Mouse (Mus musculus) skeletal muscle tissue, adult 2 months (tissue): ENCODE results near the gene Sf3a2.
"Not testable (repeated sequence)": the region's sequence is repeated elsewhere in the genome, so short reads cannot be mapped to it uniquely, and the experiment has no call there.

ENCODE experiments used
- DNase-seq: peaks from one replicate; pipeline ENCODE4 v3.0.0-alpha.2; 2012; ENCODE audit warnings: low read depth, low spot score

Sf3a2 gene

GRCm38 (mm10) chr10:80802996-80803395 is 5.0 kb downstream of the Sf3a2 start:
- DNase-seq, result no peak

- DNase-seq, result no peak
These were observed 6.3 kb downstream of the Sf3a2 start for GRCm38 (mm10) chr10:80804340-80804739.

DNA sequence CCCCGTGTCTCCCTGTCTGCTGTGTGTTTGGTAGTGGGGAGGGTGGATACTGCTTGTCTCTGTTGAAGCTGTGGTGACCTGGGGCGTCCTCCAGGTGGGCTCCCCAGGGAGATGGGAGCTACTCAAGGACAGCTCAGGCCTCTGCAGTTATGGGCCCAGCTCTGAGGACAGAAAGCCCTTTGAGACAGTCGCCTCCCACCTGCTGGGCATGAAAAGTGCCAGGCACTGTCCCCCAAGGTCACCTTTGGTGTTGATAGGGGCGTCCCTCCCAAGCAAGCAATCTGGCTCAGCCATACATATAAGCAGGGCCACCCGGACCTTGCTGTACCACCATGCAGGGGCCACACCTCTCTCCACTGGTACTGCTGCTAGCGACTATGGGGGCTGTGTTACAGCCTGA is 6.9 kb downstream of the Sf3a2 start, which contains the start of gene Amh:
TSS of gene Amh (plus strand) at position 328 of the 400 bp plus-strand sequence.
- no peak for DNase-seq

GRCm38 (mm10) chr10:80805322-80805721 is 7.3 kb downstream of the Sf3a2 start:
- no peak for DNase-seq

GRCm38 (mm10) chr10:80805925-80806324 is 7.9 kb downstream of the Sf3a2 start:
- peak; percentile 59 for DNase-seq

- no peak for DNase-seq
These were observed 8.5 kb downstream of the Sf3a2 start for GRCm38 (mm10) chr10:80806341-80807056.

- peak; percentile 87 for DNase-seq
These were observed 9.1 kb downstream of the Sf3a2 start for GRCm38 (mm10) chr10:80807057-80807627.

- DNase-seq, result no peak
These were observed 10.3 kb downstream of the Sf3a2 start for GRCm38 (mm10) chr10:80808099-80808984.

- DNase-seq, result no peak
These were observed 11.1 kb downstream of the Sf3a2 start for GRCm38 (mm10) chr10:80808985-80809632.

- no peak for DNase-seq
These were observed 12.1 kb downstream of the Sf3a2 start for GRCm38 (mm10) chr10:80810084-80810483.

DNA sequence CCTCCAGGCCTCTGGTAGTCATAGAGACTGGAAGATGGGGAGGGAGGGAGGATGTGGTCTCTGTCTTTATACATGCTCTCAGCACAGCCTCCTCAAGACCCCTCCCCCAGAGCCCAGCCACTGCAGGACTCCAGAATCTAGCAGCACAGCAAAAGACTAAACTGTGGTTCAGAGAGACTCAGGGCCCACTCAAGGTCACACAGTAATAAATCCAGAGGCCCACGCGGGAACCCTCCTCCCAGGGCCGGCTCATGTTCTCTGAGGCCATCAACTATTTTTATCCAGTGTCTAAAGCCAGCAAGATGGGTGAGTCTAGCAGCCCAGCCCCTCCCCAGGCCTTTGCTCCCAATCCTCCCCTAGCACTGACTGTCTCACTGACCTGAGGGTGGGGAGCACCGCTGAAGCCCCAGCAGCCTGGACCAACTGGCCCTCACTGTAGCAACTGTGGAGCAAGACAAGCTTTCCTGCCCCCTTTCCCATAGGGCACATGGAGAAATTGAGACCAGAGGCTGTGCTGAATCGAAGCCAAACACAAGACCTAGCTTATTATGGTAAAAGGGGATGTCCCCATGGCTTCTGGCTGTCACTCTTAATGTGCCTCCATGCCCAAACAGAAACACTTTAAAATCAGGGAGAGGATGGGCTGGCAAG is 14.5 kb downstream of the Sf3a2 start:
- DNase-seq, result peak; percentile 79

DNA sequence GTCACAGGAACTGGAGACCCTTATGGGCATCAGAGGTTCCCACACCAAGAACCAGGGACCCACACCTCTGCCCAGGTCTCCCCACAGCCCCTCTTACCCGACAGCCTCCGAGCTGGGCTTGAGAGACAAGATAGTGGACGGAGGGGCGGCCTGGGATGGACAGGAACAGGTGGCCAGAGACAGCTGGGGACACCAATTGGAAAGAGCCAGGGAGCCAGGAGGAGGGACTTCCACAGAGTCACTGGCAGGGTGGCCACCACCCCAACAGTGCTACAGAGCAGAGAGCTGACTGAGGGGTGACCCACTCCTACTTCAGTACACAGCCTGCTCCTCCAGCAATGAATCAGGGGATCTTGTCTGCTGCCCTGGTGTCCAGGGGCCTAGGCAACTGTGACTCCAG is 15.4 kb downstream of the Sf3a2 start, which contains the start of gene Jsrp1:
TSS of gene Jsrp1 (minus strand) at position 133 of the 400 bp plus-strand sequence.
- peak; percentile 93 for DNase-seq

- DNase-seq, result no peak
These were observed 16.8 kb downstream of the Sf3a2 start for GRCm38 (mm10) chr10:80814800-80815199.

DNA sequence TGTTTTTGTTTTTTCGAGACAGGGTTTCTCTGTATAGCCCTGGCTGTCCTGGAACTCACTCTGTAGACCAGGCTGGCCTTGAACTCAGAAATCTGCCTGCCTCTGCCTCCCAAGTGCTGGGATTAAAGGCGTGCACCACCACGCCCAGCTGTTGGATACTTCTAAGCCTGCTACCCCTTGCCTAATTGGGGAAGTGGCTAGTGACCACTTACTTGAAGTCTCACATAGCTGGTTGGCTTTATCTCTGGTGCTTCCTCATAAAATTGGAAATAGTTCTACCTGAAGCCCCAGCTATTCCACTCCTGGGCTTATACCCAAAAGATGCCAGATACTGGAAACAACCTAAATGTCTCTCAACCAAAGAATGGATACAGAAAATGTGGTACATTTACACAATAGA is 18.3 kb downstream of the Sf3a2 start:
- DNase-seq, result not testable (repeated sequence)

- no peak for DNase-seq
These were observed 19.2 kb downstream of the Sf3a2 start for GRCm38 (mm10) chr10:80817164-80817563.

GRCm38 (mm10) chr10:80817955-80818354 is 20.0 kb downstream of the Sf3a2 start:
- DNase-seq, result not testable (repeated sequence)

GRCm38 (mm10) chr10:80818599-80819281 is 20.7 kb downstream of the Sf3a2 start:
- no peak for DNase-seq

DNA sequence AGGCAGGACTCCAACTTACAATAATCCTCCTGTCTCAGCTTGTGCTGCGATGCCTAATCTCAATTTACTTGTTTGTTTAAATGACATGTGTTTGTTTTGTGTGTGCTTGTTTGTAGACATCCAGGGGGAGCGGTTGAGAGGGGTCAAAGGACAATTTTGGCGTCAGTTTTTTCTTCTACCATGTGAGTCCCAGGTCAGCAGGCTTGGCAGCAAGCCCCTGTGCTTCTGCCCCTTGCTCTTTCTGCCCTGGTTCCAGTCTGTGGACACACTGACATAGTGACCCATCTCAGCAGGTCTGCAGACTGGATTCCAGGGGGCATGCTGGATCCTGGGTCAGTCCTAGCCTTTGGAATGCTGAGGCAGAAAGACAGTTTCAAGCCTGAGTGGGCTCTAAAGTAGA is 21.4 kb downstream of the Sf3a2 start:
- no peak for DNase-seq

- no peak for DNase-seq
These were observed 24.0 kb downstream of the Sf3a2 start for GRCm38 (mm10) chr10:80821991-80822390.

GRCm38 (mm10) chr10:80822528-80822927 is 24.5 kb downstream of the Sf3a2 start:
- DNase-seq, result no peak

- no peak for DNase-seq
These were observed 25.3 kb downstream of the Sf3a2 start for GRCm38 (mm10) chr10:80823316-80823715.
